Comparison of ENCODE assay signal across 23 mouse cellular contexts in genomic region chr6:98726605-98727144, GRCm38 (mm10).
"Had no signal": no experiment of that assay in that cellular context is flagged by ENCODE, and none has a peak within 500 bp of the region (broad histone marks: within the 10 kb centered on the region; RNA-seq: fewer than 3 reads in every experiment).

No protein-coding gene starts in this region.

- H3K4me3 ChIP-seq: kidney, embryonic 15.5 days; limb, embryonic 10.5 days; limb, embryonic 13.5 days; liver, embryonic 12.5 days; liver, embryonic 15.5 days; lung, embryonic 15.5 days; megakaryocyte, embryonic 14.5 days; midbrain, embryonic 10.5 days; midbrain, embryonic 13.5 days; myocyte; neural tube, embryonic 13.5 days; stomach, embryonic 15.5 days had no signal

- H3K27ac ChIP-seq: kidney, embryonic 15.5 days; limb, embryonic 10.5 days; limb, embryonic 13.5 days; liver, embryonic 12.5 days; liver, embryonic 15.5 days; lung, embryonic 15.5 days; macrophage; midbrain, embryonic 10.5 days; midbrain, embryonic 13.5 days; neural tube, embryonic 13.5 days; stomach, embryonic 15.5 days had no signal

- ATAC-seq: liver, embryonic 12.5 days; midbrain, embryonic 13.5 days; midbrain, embryonic 16.5 days had no signal

- H3K4me1 ChIP-seq: kidney, embryonic 15.5 days; limb, embryonic 10.5 days; liver, embryonic 12.5 days; liver, embryonic 15.5 days; lung, embryonic 15.5 days; megakaryocyte, embryonic 14.5 days; midbrain, embryonic 10.5 days; midbrain, embryonic 13.5 days; neural tube, embryonic 13.5 days had no signal

- DNase-seq: kidney, adult 8-10 months; kidney, postnatal 10 days; kidney, postnatal 36 days; liver; lung, adult 18-20 months; lung, postnatal 14 days; retina, postnatal 1 day; spleen, adult 18-20 months; thymus, postnatal 36 days had no signal

- H3K27me3 ChIP-seq: kidney, embryonic 15.5 days; limb, embryonic 13.5 days; liver, embryonic 12.5 days; liver, embryonic 15.5 days; lung, embryonic 15.5 days; midbrain, embryonic 13.5 days; neural tube, embryonic 13.5 days; stomach, embryonic 15.5 days had no signal

- H3K9ac ChIP-seq: kidney, embryonic 15.5 days; limb, embryonic 13.5 days; liver, embryonic 12.5 days; liver, embryonic 15.5 days; lung, embryonic 15.5 days; midbrain, embryonic 13.5 days; neural tube, embryonic 13.5 days; stomach, embryonic 15.5 days had no signal

- H3K4me2 ChIP-seq: kidney, embryonic 15.5 days; limb, embryonic 13.5 days; liver, embryonic 12.5 days; liver, embryonic 15.5 days; lung, embryonic 15.5 days; midbrain, embryonic 13.5 days; neural tube, embryonic 13.5 days; stomach, embryonic 15.5 days had no signal

- H3K36me3 ChIP-seq: kidney, embryonic 15.5 days; limb, embryonic 10.5 days; limb, embryonic 13.5 days; liver, embryonic 12.5 days; liver, embryonic 15.5 days; lung, embryonic 15.5 days; midbrain, embryonic 10.5 days; midbrain, embryonic 13.5 days; neural tube, embryonic 13.5 days; stomach, embryonic 15.5 days had no signal

- H3K9me3 ChIP-seq: kidney, embryonic 15.5 days; limb, embryonic 10.5 days; limb, embryonic 13.5 days; liver, embryonic 12.5 days; liver, embryonic 15.5 days; lung, embryonic 15.5 days; megakaryocyte, embryonic 14.5 days; midbrain, embryonic 10.5 days; midbrain, embryonic 13.5 days; neural tube, embryonic 13.5 days; stomach, embryonic 15.5 days had no signal
